Mouse (Mus musculus) ovary, postnatal 14 days (tissue): ENCODE measurements at regions not wholly inside any gene's neighbourhood (a gene's known extent, or its start where the extent isn't known, plus 50 kb on each side); places are given as distances from the start of the nearest gene placed in this dataset.

Source experiments
- DNase-seq: peaks from one replicate; pipeline ENCODE4 v3.0.0; 2022; ENCODE audit warnings: low spot score

DNA sequence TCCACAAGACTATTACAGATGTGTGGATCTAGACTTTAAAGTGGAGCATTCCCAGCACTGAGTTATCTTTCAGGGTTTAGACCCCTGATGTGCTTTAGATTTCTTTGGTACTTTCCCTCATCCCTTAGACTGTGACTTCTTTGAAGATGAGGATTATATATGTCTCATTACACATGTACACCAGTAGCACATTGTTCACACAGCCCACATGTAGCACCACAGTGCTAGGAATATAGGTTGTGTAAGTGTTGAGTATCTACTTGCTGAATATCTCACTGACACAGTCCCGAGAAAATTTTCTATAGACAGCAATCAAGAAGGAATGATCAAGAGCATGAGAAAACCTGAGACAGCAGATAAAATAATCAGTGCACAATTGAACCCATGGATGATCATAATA, 243.4 kb upstream of the Brinp1 start:
- DNase-seq = no peak

DNA sequence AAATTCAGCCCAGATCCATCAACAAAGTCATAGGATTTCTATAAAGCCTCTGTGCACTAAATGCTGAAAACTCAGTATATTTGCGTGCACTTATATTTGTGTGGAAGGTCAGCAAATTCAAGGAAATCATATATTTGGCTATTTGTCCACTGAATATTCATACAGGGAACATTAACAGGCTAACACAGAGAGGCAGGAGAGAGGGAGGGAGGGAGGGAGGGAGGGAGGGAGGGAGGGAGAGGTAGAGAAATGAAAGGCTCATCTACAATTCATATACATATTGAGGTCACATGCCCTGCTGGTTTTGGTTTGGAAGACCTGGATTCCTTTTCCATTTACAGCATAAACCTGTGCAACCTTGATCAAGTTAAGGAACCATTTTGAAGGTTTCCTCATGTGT, 241.9 kb upstream of the Brinp1 start:
- DNase-seq = no peak

DNA sequence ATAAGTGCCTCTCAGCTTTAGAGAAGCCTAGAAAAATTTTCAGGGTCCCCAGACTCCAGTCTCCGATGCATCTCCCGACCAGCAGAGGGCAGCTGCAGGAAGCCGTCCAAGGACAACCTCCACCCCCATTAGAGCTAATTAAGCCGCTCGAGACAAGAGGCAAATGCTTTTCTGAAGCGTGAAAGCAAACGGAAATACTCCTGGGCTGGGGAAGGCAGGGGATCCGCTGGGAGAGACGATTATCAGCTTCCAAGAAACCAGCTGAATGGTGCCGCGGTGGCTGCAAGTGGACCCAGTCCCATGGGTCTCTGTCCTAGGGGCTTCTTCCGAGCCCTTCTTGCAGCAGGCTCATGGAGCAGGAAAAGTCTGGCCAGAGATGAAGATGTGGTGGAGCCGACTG, 241.4 kb upstream of the Brinp1 start:
- peak; percentile 54 for DNase-seq
